Mouse (Mus musculus) brain, adult 10 weeks (tissue): ENCODE data around the gene Rpl36-ps4. TPM values are rescaled to one million over a fixed set of nuclear protein-coding genes. Genes with fewer than 3 reads are reported as not detected.

Experiments
- polyA plus RNA-seq: library from polyadenylated mRNA; stranded (reverse); fragments of 350-450 nt; fragmentation: Illumina TruSeq; extraction: RNeasy Lipid Tissue Mini Kit (QIAGEN cat#74804); gene quantifications from one replicate; pipeline ENCODE4 v1.2.3, GENCODE M21; 2015; ENCODE audit warnings: low read depth, low replicate concordance

Gene Rpl36-ps4
- polyA plus RNA-seq = not detected

DNA sequence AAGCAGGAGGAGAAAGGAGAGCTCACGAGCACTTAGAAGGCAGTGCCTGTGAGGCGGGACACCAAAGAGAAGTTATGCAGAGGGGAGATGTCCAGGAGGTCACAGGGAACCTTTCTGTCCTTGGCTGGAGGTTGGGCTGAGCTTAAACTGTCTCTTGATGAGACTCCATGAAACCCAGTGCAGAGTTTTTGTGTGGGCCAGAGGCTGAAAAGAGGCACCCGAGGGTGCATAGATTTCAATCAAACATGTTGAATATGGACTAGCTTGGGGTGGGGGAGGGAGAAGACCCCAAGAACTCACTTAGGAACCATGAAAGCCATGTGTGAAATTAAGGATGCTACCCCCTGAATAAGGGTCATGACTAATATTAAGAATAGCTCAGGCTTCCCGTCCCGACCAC lies at the start of gene Rpl36-ps4:
Rpl36-ps4 (plus strand) TSS at position 301 of the 400 bp plus-strand sequence.

Other genes with a start within 250 kb of the Rpl36-ps4 start
- 21.8 TPM for gene Msh2, start 248.6 kb upstream of the Rpl36-ps4 start, polyA plus RNA-seq
- gene Kcnk12, start 123.0 kb upstream of the Rpl36-ps4 start, polyA plus RNA-seq = 4.4 TPM
- 10.1 TPM for gene Msh6, start 54.1 kb downstream of the Rpl36-ps4 start, polyA plus RNA-seq
- 90.5 TPM for gene Fbxo11, start 144.3 kb downstream of the Rpl36-ps4 start, polyA plus RNA-seq